Mouse (Mus musculus): ENCODE measurements around the gene Gsto2.

The Gsto2 gene

DNA sequence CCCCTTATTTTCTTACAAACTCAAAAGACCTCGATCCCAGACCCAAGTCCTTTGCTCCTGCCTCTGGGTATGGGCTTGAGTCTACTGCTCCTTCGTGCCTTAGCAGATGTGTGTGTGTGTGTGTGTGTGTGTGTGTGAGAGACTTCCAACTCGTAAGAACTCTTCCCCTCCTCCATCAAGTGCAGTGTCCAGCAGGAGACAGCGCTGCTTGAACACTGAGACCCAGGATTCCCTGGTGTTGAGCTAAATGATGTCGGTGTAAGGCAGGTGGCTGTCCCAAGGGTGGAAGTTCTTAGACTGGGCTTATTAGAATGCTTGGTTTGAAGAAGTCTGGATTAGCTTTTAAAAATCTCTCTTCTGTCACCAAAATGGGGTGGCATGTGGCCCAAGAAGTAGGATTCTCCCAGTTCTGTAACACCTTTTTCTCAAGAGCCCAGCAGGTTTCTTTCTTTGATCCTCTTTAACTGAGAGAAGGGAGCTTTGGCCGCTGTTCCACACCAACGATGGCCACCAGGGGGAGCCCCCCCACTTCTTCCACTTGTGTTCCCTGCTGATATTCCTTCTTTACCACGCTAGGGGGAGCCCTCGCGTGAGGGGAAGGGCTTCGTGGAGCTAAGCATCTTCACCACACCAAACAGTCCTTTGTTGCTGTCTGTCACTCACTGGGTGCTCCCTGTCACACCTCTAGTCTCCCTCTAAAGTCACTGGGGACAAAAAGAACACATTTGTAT, 17.0 kb downstream of the Gsto2 start:
- CTCF ChIA-PET, result interaction anchor here (0.5 to 1.9 kb wide), 120 partner anchors 9 to 1260 kb away, joined by 3 to 35 read pairs (median 4); partner anchors contain the start of genes Cfap43 (in 3 of the 4), Gsto2 (in 3 of the 4), Itprip (in 3 of the 4) and Gsto1 (in 2 of the 4)
- POLR2A ChIA-PET, result interaction anchor here (0.6 to 2.2 kb wide), 11 partner anchors 9 to 171 kb away, joined by 3 to 7 read pairs (median 4); partner anchors contain the start of genes Gsto2 (in 2 of the 4), Cfap43 (in 1 of the 4), Itprip (in 1 of the 4) and Sfr1 (in 1 of the 4)

DNA sequence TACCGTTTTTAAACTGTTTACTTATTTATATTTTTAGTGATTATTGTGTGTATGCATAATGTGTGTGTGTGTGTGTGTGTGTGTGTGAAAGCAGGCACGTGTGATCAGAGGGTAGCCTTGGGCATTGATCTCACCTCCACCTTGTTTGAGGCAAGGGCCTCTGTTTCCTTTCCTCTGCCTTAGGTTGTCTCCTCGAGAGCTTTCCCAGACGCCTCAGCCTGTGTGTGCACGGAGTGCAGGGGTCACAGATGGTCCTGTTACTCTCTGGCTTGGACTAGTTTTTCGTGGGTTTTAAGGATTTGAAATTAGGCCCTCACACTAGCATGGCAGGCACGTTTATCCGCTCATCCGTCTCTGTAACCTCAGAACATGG, 17.5 kb downstream of the Gsto2 start:
- POLR2A ChIA-PET, result interaction anchor here (0.6 to 2.2 kb wide), 11 partner anchors 9 to 170 kb away, joined by 3 to 7 read pairs (median 4); partner anchors contain the start of genes Gsto2 (in 2 of the 4), Cfap43 (in 1 of the 4), Itprip (in 1 of the 4) and Sfr1 (in 1 of the 4)

DNA sequence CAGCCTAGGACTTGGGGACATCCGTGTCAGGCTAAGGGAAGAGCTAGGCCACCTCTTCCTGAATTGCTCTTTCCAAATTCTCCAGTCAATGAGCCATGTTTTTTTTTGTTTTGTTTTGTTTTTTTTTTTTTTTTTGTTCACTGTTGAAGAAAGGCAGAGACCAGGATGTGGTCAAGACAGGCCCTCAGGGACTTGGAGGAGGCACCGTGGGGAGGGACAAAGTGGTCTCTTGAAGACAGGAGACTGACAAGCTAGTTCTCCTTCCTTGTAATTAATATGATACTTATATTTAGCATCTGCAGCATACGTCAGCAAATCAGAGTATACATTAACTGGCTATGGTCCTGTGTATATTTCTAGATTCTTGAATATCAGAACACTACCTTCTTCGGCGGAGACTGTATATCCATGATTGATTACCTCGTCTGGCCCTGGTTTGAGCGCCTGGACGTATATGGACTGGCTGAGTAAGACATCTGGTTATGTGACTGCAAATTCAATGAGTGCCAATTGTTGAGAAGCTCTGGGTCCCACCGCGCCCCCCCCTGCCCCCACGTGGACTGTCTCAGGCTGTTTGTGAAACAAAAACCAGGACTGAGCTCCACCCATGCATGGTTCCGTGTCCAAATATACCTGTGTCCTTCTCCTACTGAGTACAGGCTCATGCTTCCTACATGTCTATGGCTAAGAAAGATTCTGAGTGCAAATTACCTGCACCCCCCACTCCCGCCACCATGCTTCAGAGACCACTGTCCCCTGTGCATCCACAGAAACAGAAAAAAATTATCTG, 19.2 kb downstream of the Gsto2 start:
- CTCF ChIA-PET, result interaction anchor here (0.6 to 1.7 kb wide), 8 partner anchors 9 to 325 kb away, joined by 3 to 5 read pairs (median 4); partner anchors contain the start of gene Gsto2 (in 1 of the 4)

More for the DNA sequence above, 17.5 kb downstream of the Gsto2 start:
- CTCF ChIA-PET, result interaction anchor here (0.5 to 1.9 kb wide), 109 partner anchors 9 to 914 kb away, joined by 3 to 35 read pairs (median 4); partner anchors contain the start of genes Cfap43 (in 3 of the 4), Gsto2 (in 3 of the 4), Itprip (in 3 of the 4) and Gsto1 (in 2 of the 4)

DNA sequence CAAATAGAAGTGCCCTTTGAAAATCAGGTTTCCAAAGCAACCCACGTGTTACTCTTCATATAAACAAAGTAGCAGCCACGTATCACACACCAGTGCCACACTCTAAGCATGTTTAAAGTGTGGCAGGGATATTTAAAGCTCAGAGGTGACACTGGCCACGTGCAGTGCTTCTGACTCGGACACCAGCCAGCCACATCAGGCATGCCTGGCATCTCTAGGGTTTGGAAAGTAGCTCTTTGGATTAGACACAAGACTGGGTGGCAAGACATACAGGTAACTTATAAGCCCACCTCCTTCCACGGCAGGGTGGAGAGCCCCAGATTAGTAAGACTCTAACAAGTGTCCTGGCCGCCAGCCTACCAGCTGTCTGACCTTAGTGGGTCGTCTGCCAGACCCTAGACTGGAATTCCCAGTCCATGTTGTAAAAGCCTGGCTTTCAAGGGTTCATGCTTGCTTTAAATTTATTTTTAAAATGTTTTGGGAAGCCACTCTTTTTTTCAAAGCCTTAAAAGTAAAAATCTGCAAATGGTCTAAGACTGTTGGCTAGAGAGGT, 19.9 kb downstream of the Gsto2 start:
- ChIA-PET CTCF (interaction anchor here (0.6 to 1.7 kb wide), 8 partner anchors 9 to 324 kb away, joined by 3 to 5 read pairs (median 4); partner anchors contain the start of gene Gsto2 (in 1 of the 4)), POLR2A (interaction anchor here in 2 of 4 experiments (0.6 to 1.2 kb wide), 4 partner anchors 30 to 766 kb away, joined by 3 to 6 read pairs (median 4); partner anchors contain the start of genes Cfap43 (in 1 of the 2) and Itprip (in 1 of the 2))

More for the DNA sequence above, 19.2 kb downstream of the Gsto2 start:
- POLR2A ChIA-PET, result interaction anchor here in 1 of 4 experiments (0.8 to 2.2 kb wide), 4 partner anchors 29 to 91 kb away, joined by 3 to 7 read pairs (median 4); partner anchors contain the start of genes Cfap43 and Itprip

DNA sequence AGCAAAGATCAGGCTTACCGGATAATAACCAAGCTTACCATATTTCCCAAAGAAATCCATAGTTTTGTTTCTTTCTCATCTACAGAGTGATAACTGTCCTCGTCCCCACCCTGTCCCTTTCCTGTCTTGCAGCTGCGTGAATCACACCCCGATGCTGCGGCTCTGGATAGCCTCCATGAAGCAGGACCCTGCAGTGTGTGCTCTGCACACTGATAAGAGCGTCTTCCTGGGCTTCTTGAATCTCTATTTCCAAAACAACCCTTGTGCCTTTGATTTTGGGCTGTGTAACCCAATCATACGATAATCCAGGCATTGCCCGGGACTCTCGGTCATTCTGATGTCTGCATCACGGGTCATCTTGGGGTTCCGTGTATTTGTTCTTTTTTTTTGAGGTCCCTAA, 20.6 kb downstream of the Gsto2 start:
- POLR2A ChIA-PET, result interaction anchor here in 1 of 4 experiments (1.2 kb wide), 1 partner anchor 33 kb away, joined by 3 read pairs; the partner anchor contains the start of genes Cfap43 and Itprip

DNA sequence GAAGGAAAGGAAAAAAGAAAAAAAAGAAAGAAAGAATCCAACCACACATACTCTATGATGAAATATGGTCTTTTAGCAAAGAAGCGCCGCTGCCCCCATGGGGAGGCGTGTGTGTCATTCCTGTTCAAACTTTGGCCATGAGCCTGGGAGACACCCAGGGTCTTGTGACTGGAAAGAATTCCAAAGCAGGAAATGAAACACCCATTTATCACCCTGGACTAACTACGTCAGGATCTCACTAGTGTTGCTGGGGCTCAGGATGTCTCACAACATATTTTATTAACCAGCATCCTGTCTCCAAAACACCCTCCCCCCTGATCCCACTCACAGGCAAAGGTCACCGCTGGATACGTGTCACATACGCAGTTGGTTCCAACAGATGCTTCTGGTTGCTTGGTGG, 21.3 kb downstream of the Gsto2 start:
- POLR2A ChIA-PET, result interaction anchor here in 1 of 4 experiments (0.9 kb wide), 1 partner anchor 11 kb away, joined by 3 read pairs; no protein-coding TSS in a partner anchor
- CTCF ChIA-PET, result no interaction called here

More for the DNA sequence above, 20.6 kb downstream of the Gsto2 start:
- CTCF ChIA-PET, result no interaction called here

DNA sequence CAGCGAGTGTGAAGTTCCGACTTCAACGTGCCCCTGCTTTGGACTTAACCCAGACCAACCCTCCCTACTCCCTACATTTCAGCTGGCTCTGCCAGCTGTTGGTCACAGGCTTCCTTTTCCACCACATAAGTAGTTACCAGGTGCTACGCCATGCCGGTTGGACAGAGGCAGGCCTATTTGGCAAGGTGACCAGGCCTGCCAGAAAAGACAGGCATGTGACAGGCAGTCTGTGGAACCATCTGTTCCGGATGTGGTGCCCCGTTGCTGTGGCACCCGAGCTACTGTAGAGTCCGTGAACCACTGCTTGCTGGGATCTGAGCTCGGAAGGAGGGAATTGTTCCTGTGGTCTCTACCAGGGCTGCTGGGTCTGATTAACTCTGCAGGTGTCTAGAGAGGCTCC, 22.1 kb downstream of the Gsto2 start:
- CTCF ChIA-PET, result no interaction called here
- POLR2A ChIA-PET, result interaction anchor here in 1 of 4 experiments (0.9 kb wide), 1 partner anchor 11 kb away, joined by 3 read pairs; no protein-coding TSS in a partner anchor

DNA sequence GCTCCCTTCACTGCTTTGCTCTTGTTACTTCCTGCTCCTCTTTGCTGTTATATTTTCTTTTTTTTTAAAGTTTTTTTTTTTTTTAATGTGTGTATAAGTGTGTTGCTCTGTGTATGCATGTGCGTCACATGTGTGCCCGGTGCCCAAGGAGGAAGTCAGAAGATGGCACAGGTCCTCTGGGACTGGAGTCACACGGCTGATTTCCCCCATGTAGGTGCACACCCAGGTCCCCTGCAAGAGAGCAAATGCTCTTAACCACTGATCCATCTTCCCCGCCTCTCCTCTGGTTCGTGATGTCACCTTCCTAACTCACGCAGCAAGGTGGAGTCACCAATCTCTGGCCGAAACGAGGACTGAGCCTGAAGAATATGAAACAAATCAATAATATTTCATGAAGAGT, 22.7 kb downstream of the Gsto2 start:
- CTCF ChIA-PET, result no interaction called here
- POLR2A ChIA-PET, result no interaction called here

DNA sequence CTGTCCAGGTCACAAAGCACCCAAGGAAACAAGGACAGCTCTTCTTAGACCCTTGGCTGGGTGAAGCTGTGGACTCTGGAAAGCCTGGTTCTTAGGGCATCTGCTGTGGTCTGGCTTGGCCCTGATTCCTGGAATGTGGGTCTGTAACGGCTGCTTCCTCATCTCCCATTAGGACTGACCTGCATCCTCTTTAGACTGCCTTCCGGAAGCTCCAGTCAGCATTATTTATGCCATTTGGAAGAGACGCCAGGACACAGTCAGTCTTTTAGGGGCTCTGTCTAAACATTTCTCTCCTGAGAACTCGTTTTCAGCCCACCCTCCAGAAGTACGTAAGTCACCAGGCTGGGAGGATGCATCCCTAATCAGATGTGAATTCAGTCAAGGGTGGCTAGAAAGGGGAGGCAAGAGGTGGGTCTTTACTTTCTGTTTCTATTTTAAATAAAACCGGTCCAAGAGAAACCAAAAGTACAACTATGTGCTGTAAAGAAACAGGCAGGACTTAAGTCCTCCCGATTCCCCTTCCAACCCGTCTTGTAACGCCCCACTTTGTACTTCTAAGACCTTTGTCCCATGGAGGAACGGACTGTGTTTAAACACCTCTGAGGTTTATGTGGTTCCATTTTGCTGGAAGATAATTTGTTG, 25.3 kb downstream of the Gsto2 start:
- POLR2A ChIA-PET, result interaction anchor here in 1 of 4 experiments (0.5 kb wide), 1 partner anchor 405 kb away, joined by 3 read pairs; no protein-coding TSS in a partner anchor
- CTCF ChIA-PET, result interaction anchor here in 1 of 4 experiments (1.6 kb wide), 1 partner anchor 8 kb away, joined by 5 read pairs; no protein-coding TSS in a partner anchor

DNA sequence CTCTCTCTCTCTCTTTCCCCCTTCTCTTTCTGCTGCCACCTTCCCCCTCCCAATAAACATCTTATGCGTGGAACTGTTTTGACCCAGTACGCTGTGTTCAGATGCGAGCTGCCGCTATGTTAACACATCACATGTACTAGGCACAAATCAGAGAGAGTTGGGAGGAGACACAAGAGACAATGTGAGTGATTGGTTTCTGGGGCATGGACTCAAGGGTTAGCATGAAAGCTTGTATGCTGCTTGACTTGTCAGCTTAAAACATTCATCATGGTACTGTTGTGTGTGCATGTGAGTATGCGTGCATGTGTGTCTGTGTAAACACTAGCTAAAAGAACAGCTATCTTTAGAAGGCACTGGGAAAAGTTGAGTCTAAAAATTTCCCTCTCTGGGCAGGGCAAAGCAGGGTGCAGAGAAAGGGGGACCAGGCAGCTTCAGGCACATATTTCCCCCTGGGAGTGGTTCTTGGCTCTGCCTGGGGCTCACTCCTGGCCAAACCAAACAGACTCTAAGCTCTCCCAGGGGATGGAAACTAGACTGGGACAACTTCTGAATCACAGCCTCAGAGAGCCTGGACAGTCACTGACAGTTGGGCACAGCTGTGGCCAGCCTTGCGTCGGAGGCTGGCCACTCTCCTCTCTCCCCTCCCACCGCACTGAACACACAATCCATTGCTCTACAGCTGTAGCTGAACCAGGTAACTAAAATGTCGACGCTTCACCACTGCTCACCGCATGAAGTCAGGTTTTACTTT, 26.4 kb downstream of the Gsto2 start:
- CTCF ChIA-PET, result interaction anchor here (0.6 to 6.1 kb wide), 6 partner anchors 9 to 564 kb away, joined by 3 to 35 read pairs (median 6); no protein-coding TSS in a partner anchor
- POLR2A ChIA-PET, result interaction anchor here in 2 of 4 experiments (0.6 to 0.8 kb wide), 2 partner anchors 9 to 10 kb away, joined by 3 read pairs; no protein-coding TSS in a partner anchor

DNA sequence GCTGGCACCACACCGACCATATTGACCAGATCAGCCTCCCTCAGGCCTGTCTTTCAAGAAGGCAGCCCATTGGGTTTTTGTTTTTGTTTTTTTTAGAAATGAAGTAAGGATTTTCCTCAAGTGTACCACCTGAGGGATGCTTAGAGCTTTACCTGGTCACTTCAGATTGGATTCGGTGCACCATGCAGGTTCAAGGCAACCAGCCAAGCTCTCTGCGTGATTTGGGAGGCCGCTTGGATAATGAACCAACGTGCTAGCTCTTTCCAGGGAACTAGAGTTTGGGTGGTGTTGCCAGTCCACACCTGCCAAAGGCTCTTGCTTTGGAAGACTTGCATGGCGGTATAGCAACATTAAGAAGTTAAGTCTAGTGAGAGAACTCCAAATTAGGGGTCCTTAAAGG, 27.8 kb downstream of the Gsto2 start:
- CTCF ChIA-PET, result interaction anchor here in 3 of 4 experiments (0.7 to 6.1 kb wide), 3 partner anchors 10 to 11 kb away, joined by 3 to 35 read pairs (median 3); no protein-coding TSS in a partner anchor
- POLR2A ChIA-PET, result interaction anchor here in 2 of 4 experiments (1.2 to 1.4 kb wide), 2 partner anchors 10 to 26 kb away, joined by 3 read pairs; partner anchors contain the start of genes Cfap43 (in 1 of the 2) and Itprip (in 1 of the 2)

DNA sequence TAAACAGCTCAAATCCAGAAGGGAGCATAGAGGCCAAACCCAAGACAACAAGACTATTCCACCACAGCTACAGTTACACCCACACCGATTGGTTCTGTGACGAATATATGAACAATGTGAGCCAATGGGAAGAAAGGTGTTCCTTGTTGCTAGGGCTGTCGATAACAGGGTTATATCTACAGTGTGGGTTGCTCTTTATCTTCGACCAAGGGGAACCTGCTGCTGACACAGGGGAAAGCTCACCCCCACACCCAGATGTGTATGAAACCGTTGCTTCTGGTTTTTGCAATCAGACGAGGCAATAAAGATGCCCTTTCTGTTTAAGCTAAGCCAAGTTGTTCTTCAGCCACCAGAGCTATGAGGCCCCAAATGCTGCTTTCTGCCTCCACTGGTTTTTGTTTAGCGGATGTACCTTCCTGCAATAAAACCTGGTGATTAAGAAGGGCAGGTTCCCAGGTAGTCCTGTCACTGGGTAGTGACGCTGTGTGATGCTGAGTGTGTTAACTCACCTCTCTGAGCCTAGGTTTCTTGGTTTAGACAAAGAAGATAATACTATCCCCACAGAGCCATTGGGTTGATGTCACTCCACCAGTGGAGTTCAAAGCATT, 33.2 kb downstream of the Gsto2 start:
- ChIA-PET CTCF (interaction anchor here in 3 of 4 experiments (0.5 to 2.6 kb wide), 5 partner anchors 14 to 453 kb away, joined by 3 to 8 read pairs (median 4); no protein-coding TSS in a partner anchor), POLR2A (interaction anchor here in 1 of 4 experiments (0.6 to 1.0 kb wide), 2 partner anchors 12 to 104 kb away, joined by 3 read pairs; no protein-coding TSS in a partner anchor)

DNA sequence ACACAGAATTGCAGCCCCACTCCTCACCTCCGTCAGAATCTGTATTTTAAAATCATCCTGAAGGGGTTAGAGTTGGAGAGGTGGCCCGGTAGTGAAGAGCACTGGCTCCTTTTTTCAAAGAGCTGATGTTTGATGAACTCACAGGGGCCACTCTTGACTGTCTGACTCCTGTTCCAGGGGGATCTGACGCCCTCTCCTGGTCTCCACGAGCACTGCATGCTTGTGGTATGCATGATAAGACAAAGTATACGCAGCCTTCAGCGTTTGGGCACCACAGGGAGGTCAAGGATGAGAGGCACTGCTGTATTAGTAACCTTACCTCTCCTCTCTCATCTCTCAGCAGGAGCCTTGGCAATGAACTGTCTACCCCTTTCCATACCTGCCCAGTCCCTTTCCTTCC, 34.7 kb downstream of the Gsto2 start:
- POLR2A ChIA-PET, result interaction anchor here in 1 of 4 experiments (0.7 kb wide), 1 partner anchor 72 kb away, joined by 3 read pairs; no protein-coding TSS in a partner anchor
- CTCF ChIA-PET, result interaction anchor here (0.6 to 2.6 kb wide), 6 partner anchors 16 to 193 kb away, joined by 4 to 9 read pairs (median 6); no protein-coding TSS in a partner anchor

DNA sequence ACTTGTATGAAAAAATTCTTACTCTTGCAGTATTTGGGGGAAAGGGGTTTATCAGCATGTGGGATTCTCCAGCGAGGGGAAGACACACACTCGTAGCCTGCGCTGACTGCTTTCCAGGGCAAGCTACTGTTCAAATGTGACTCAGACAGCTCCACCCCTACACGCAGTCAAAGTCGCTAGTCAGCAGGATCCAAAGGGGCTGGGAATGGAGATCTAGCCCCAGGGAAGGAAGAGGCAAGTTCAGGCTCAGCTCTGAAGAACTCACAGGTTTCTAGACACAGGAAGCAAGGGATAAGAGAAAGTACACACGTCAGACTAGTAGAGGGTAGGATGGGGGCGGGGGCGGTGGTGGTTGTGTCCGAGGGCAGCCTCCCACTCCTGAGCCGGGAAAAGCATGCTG, 35.2 kb downstream of the Gsto2 start:
- ChIA-PET CTCF (interaction anchor here (0.6 to 2.6 kb wide), 5 partner anchors 16 to 193 kb away, joined by 4 to 9 read pairs (median 5); no protein-coding TSS in a partner anchor), POLR2A (interaction anchor here in 1 of 4 experiments (0.7 kb wide), 1 partner anchor 72 kb away, joined by 3 read pairs; no protein-coding TSS in a partner anchor)

DNA sequence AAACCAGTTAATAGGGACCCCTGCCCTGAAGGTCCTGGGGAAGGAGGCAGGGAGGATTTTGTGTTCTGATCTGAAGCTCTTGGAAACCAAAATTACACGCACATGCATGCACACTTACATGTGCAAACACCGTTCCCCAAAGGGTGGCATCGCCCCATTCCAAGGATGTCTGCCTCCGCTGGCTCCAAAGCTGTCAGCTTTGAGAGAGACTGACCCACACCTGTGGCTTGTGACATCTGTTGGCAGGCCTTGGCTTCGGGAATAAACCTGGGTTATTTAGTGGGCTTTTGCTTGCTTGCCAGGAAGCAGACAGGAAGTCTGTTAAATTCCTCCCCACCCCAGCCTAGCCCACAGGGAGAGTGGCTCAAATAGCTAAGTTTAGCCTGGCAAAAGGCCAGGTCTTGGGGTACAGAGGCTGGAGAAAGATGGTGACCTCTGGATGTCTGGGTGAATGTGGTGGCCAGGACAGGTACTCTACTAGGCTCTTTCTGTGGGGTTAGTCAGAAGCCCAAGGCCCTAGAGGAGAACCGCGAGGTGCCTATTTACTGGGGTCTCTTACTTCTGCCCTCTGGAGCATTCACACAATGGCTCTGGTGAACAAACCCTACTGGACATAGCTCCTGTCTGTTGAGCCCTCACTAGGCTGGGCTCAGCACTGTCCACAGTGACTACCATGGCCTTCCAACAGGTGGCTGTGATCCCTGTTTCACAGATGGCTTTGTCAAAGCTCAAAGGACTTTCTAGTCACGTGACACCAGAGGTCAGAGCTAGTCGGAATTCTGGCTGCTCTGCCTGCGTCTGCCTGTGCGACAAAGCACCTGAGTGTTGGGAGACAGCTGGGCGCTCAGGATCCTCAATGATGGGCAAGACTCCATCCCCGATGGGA, 37.2 kb downstream of the Gsto2 start:
- ChIA-PET CTCF (interaction anchor here (0.5 to 2.5 kb wide), 4 partner anchors 20 to 173 kb away, joined by 3 to 18 read pairs (median 4); no protein-coding TSS in a partner anchor), POLR2A (interaction anchor here in 3 of 4 experiments (0.7 to 1.4 kb wide), 5 partner anchors 9 to 171 kb away, joined by 3 read pairs; partner anchors contain the start of gene Sfr1 (in 1 of the 3))
